Mouse (Mus musculus): Measurements from ENCODE around the gene Lepr.

DNA sequence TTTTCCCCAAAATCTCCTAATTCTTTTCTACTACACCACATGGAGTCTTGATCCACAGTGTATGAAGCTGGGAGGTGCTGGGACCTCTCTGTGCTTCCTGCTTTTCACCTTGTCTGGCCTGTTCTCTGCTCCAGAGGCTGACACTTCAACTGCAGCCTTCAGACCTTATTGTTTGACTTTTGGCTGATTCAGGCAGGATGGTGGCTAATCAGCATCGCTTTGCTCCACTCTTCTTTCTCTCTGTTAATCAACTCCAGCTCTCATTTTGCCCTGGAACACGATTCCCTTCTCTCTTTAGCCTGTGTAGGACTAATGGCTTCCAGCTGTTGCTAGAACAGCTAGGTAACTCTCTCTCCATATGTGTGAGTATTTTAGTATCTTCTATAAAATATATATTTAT is 10.0 kb upstream of the Lepr start:
- TF ChIP-seq CTCF (IDR thresholded peaks at IDR 0.05 in 2 of 3, conservative IDR thresholded peaks at IDR 0.05 in 1 of 3; ENCODE audit: control insufficient read depth in 1 of 3, insufficient read depth in 1 of 3, low read depth in 2 of 3, low read length in 3 of 3, poor library complexity in 1 of 3, severe bottlenecking in 1 of 3) (no peak), NRF1 (IDR thresholded peaks at IDR 0.05; ENCODE audit: insufficient read depth, low read depth, low read length, poor library complexity, severe bottlenecking) (no peak), RCOR1 (IDR thresholded peaks at IDR 0.05; ENCODE audit: low read depth, low read length) (no peak)

Measured in MEL (cell line).